Mouse (Mus musculus): Measurements from ENCODE around the gene Myl9. TPM values are rescaled to one million over a fixed set of nuclear protein-coding genes. Genes with fewer than 3 reads are reported as not detected.

Myl9 gene
- total RNA-seq, 2 experiments from 2014 or later = 8.7 to 12.2 TPM

Other genes starting within 250 kb of the Myl9 start
- gene Aar2, start 227.8 kb upstream of the Myl9 start, total RNA-seq (2021) = 10 to 100 TPM; 34.4 to 34.7 TPM
- gene Dlgap4, start 161.7 kb upstream of the Myl9 start, total RNA-seq (2021) = 100 to 1,000 TPM; 199 to 207 TPM
- gene Tgif2, start 64.6 kb downstream of the Myl9 start, total RNA-seq (2021) = 1 to 10 TPM in 1 of 2 experiments, under 1 TPM in 1; 0.56 to 1.1 TPM
- 1 to 10 TPM; 1.7 to 2.7 TPM for gene 4930518I15Rik, start 82.5 kb downstream of the Myl9 start, total RNA-seq (2021)
- gene Rab5if, start 87.7 kb downstream of the Myl9 start, total RNA-seq (2021) = 10 to 100 TPM; 88.3 to 98.8 TPM
- under 1 TPM; 0.30 to 0.42 TPM for gene Sla2, start 111.8 kb downstream of the Myl9 start, total RNA-seq (2021)
- 100 to 1,000 TPM; 416 to 432 TPM for gene Ndrg3, start 216.6 kb downstream of the Myl9 start, total RNA-seq (2021)
- 1 to 10 TPM; 2.7 to 4.3 TPM for gene Dsn1, start 231.7 kb downstream of the Myl9 start, total RNA-seq (2021)

Data from layer of hippocampus, adult 18-20 months (tissue).